Mouse (Mus musculus) C2C12 (cell line): ENCODE results near the gene Hdac4.

Source experiments
- CEBPB ChIP-seq: IDR thresholded peaks from one replicate; pipeline ENCODE4 v1.6.1; 2011; ENCODE audit warnings: low read depth, mild to moderate bottlenecking, control low read depth, moderate library complexity
- CTCF ChIP-seq: IDR thresholded peaks from one replicate; pipeline ENCODE4 v1.5.1; 2011; ENCODE audit not compliant: control insufficient read depth, insufficient read depth, insufficient read length
- MAX ChIP-seq: IDR thresholded peaks from one replicate; pipeline ENCODE4 v1.6.1; 2011; ENCODE audit warnings: mild to moderate bottlenecking, control low read depth
- MYOD1 ChIP-seq: IDR thresholded peaks from one replicate; pipeline ENCODE4 v1.6.1; 2011; ENCODE audit warnings: low read depth; ENCODE audit not compliant: control insufficient read depth, insufficient read length
- MYOG ChIP-seq: IDR thresholded peaks from one replicate; pipeline ENCODE4 v1.6.1; 2011; ENCODE audit not compliant: control insufficient read depth, insufficient read length; ENCODE audit errors: extremely low read depth
- USF1 ChIP-seq: IDR thresholded peaks from one replicate; pipeline ENCODE4 v1.6.1; 2011; ENCODE audit warnings: low read depth, mild to moderate bottlenecking, control low read depth, moderate library complexity

DNA sequence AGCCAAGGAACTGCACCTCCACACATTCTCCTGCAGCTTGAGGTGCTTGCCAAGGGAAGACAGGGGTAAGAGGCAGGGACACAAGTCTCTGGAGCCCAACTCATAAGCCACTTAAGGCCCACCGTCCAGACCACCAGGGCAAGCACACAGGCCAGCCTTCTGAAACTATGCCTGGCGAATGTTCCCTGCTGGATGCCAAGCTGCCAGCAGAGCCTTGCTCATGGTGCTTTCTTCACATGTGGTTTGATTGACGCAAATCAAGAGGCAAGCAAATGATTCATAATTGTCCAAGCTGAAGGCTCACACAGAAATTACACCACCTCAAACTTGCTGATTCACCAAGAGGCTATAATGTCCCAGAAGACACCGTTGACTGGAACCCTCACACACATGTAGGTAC is 108.7 kb downstream of the Hdac4 start:
- TF ChIP-seq CTCF (no peak), MAX (no peak), USF1 (no peak), MYOG (no peak), MYOD1 (no peak), CEBPB (no peak)
